Mouse (Mus musculus) midbrain, postnatal 0 days (tissue): ENCODE measurements around the gene Tnfsf11. TPM values are rescaled to one million over a fixed set of nuclear protein-coding genes. Genes with fewer than 3 reads are reported as not detected.

ENCODE experiments used
- ATAC-seq: fragments of 200-750 bp; cut with Nextera tagmentation; 2 replicates; pipeline ENCODE4 v1.8.0; 2017; ENCODE audit warnings: moderate number of reproducible peaks, mild to moderate bottlenecking, moderate TSS enrichment, moderate library complexity; ENCODE audit not compliant: low FRiP score
- DNase-seq: peaks from one replicate; pipeline ENCODE4 v3.0.0-alpha.2; 2015; ENCODE audit warnings: low spot score
- H3K27ac ChIP-seq: fragments of 300-500 bp; sonication (generic); 2 replicates; pipeline ENCODE4 v1.5.1; 2014; ENCODE audit warnings: low read depth, mild to moderate bottlenecking, low read length, mixed read lengths
- H3K27me3 ChIP-seq: fragments of 300-500 bp; sonication (generic); 2 replicates; pipeline ENCODE4 v1.6.1; 2014; ENCODE audit warnings: low read length, control low read depth, mixed read lengths; ENCODE audit not compliant: insufficient read depth
- H3K36me3 ChIP-seq: fragments of 300-500 bp; sonication (generic); 2 replicates; pipeline ENCODE4 v1.6.1; 2014; ENCODE audit warnings: low read length, control low read depth, mixed read lengths; ENCODE audit not compliant: insufficient read depth
- H3K4me1 ChIP-seq: fragments of 300-500 bp; sonication (generic); 2 replicates; pipeline ENCODE4 v1.6.1; 2014; ENCODE audit warnings: mild to moderate bottlenecking, control low read depth, antibody characterized with exemption, low read length, mixed read lengths; ENCODE audit not compliant: insufficient read depth
- H3K4me2 ChIP-seq: fragments of 300-500 bp; sonication (generic); 2 replicates; pipeline ENCODE4 v1.6.1; 2014; ENCODE audit warnings: low read depth, mild to moderate bottlenecking, low read length, mixed read lengths; ENCODE audit not compliant: poor library complexity, severe bottlenecking
- H3K4me3 ChIP-seq: fragments of 300-500 bp; sonication (generic); 2 replicates; pipeline ENCODE4 v1.5.1; 2014; ENCODE audit warnings: low read depth, mild to moderate bottlenecking, low read length, moderate library complexity
- H3K9ac ChIP-seq: fragments of 300-500 bp; sonication (generic); replicated peaks from 2 replicates; pipeline ENCODE4 v1.6.1; 2014; ENCODE audit warnings: mild to moderate bottlenecking, low read length, moderate library complexity, mixed read lengths; ENCODE audit not compliant: poor library complexity, severe bottlenecking
- H3K9me3 ChIP-seq: fragments of 300-500 bp; sonication (generic); 2 replicates; pipeline ENCODE4 v1.6.1; 2016; ENCODE audit warnings: low read length, control low read depth
- CTCF ChIP-seq: IDR thresholded peaks from 2 replicates; pipeline ENCODE4 v1.5.1; 2016; ENCODE audit warnings: antibody characterized with exemption, mild to moderate bottlenecking
- WGBS: fragments of 180-500 bp; shearing (Covaris S2); extraction: QIAGEN DNeasy Blood & Tissue Kit; methylation state at CpG from one replicate; pipeline ENCODE4 v1.1.7; 2014; 5-methylcytosine and 5-hydroxymethylcytosine counted together
- polyA plus RNA-seq: library from polyadenylated mRNA; unstranded; fragments of >200 nt; fragmentation: Nextera tagmentation; extraction: Ambion mirVana; gene quantifications from 2 replicates; pipeline ENCODE4 v1.2.1, GENCODE M21; 2015
- total RNA-seq: library from RNA; depleted of rRNA; stranded (reverse); fragments of >200 nt; gene quantifications from 2 replicates; pipeline ENCODE4 v1.2.3, GENCODE M21; 2014; rRNA removed

Tnfsf11 gene
- total RNA-seq (0.22 and 0.38 TPM in 2 replicates), polyA plus RNA-seq (0.14 and 0.21 TPM in 2 replicates)

DNA sequence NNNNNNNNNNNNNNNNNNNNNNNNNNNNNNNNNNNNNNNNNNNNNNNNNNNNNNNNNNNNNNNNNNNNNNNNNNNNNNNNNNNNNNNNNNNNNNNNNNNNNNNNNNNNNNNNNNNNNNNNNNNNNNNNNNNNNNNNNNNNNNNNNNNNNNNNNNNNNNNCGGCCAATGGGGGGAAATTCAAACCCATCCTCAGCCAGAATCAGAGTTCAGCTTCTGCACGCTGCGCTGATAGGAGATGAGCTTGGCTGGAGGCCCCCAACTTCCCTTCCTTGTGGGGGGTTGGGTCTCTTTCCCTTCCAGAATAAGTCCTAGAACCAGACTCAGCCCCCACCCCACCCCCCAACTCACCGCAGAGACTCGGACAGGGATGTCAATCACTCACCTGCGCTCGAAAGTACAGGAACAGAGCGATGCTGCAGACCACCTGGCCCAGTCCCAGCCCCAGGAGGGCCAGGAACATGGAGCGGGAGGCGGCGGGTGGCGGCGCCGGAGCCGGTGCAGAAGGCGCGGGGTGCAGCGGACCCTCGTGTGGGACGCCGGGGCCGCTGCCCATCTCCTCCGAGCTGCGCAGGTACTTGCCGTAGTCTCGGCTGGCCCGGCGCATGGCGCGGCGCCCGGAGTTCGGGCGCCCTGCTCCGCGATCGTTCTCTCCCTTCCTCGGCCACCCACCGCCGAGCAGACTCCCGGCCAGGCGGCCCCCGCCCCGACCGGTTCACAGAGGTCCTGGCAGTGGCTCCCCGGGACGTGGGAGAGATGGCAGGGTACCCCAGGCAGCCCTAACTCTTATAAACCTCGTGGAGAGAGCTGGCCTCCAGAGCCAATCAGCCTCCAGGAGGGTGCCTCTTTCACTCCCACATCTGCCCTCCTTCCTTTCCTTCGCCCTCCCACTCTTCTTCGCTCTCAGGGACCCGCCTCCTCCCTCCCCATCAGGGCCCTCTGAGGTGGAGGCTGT, at the start of gene Tnfsf11:
Gene Tnfsf11 (minus strand): TSS at position 758 of the 952 bp plus-strand sequence.
- under 1% methylated on average over 45 of the region's 51 CpGs for WGBS
- H3K9me3 ChIP-seq: no peaks in the 10 kb centered on the region
- no peak within 1 kb of the TSS for H3K27ac ChIP-seq
- peak within 1 kb of the TSS; percentile 33 for H3K9ac ChIP-seq
- no peak for TF ChIP-seq CTCF
- H3K27me3 ChIP-seq: peaks cover 24% of the 10 kb centered on the region
- H3K4me1 ChIP-seq: no peaks in the 10 kb centered on the region
- DNase-seq: no peak
- ATAC-seq: 0 out of 2 replicates have a peak, but pooled peaks have one; percentile 27
- H3K36me3 ChIP-seq: no peaks in the 10 kb centered on the region
- H3K4me3 ChIP-seq: peak within 1 kb of the TSS; percentile 47
- H3K4me2 ChIP-seq: peak within 1 kb of the TSS; percentile 94

DNA sequence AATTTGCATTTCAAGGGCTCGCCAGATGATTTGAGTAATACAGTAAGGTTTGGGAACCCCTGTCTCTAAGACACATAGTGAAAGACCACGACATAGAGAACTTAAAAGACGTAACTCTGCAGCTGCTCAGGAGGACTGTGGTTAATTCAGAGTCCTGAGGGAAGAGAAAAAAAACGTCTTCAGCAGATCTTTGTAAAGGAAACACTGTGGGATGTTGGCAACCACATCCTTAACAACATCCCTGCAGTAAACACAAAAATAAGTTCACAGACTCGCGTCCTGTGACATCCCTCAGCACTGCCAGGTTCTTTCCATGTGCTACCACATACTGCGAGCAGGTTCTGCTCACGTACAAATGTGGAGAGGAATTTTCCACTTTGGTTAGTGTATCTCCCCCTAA, 48.9 kb upstream of the Tnfsf11 start:
- Histone ChIP-seq H3K4me3 (no peak overlapping the region), H3K9ac (no peak overlapping the region), H3K4me1 (no peaks in the 10 kb centered on the region), H3K9me3 (no peaks in the 10 kb centered on the region), H3K27me3 (no peaks in the 10 kb centered on the region), H3K4me2 (no peak overlapping the region), H3K27ac (no peak overlapping the region), H3K36me3 (no peaks in the 10 kb centered on the region)
- no peak for ATAC-seq
- 60% methylated on average over 8 of the region's 8 CpGs for WGBS
- no peak for DNase-seq
- TF ChIP-seq CTCF: no peak

DNA sequence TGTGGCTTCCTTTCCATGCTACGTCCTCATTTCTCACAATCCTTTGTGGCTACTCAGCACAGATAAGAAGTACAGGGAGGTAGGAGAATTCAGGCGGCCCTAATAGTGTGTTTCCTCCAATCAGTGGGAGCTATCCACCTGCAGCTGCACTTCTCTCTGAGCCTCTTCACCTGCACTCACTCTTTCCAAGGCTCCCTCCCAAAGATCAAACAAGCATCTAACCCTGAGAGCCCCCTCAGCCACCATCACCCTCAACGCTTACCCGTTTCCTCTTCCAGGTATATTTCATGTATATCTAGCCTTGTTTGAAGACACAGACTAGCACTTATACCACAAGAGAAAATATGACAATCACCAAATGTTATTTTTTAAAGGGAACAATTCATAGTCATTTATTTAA, 47.5 kb upstream of the Tnfsf11 start:
- H3K9me3 ChIP-seq: no peaks in the 10 kb centered on the region
- H3K4me1 ChIP-seq: no peaks in the 10 kb centered on the region
- TF ChIP-seq CTCF: no peak
- no peak overlapping the region for H3K4me3 ChIP-seq
- H3K27ac ChIP-seq: no peak overlapping the region
- WGBS: 90% methylated on average over 4 of the region's 4 CpGs
- H3K9ac ChIP-seq: no peak overlapping the region
- ATAC-seq: no peak
- H3K4me2 ChIP-seq: no peak overlapping the region
- no peaks in the 10 kb centered on the region for H3K27me3 ChIP-seq
- DNase-seq: no peak
- no peaks in the 10 kb centered on the region for H3K36me3 ChIP-seq

DNA sequence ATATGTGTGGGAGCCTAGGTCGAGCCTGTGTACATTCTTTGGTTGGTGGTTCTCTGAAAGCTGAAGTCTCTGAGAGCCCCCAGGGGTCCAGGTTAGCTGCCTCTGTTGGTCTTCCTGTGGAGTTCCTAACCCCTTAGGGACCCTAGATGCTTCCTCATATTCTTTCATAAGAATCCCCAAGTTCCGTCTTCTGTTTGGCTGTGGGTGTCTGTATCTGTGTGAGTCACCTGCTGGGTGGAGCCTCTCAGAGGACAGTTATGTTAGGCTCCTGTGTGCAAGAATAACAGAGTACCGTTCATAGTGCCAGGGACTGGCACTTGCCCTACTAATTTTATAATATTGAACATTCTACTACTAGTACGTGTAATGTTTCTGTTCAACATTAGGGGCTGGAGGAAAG, 45.0 kb upstream of the Tnfsf11 start:
- Histone ChIP-seq H3K4me3 (no peak overlapping the region), H3K27me3 (no peaks in the 10 kb centered on the region), H3K9ac (no peak overlapping the region), H3K4me1 (no peaks in the 10 kb centered on the region), H3K9me3 (no peaks in the 10 kb centered on the region), H3K4me2 (no peak overlapping the region), H3K36me3 (no peaks in the 10 kb centered on the region), H3K27ac (no peak overlapping the region)
- no peak for TF ChIP-seq CTCF
- no peak for ATAC-seq
- 76% methylated on average over 4 of the region's 4 CpGs for WGBS
- DNase-seq: no peak

DNA sequence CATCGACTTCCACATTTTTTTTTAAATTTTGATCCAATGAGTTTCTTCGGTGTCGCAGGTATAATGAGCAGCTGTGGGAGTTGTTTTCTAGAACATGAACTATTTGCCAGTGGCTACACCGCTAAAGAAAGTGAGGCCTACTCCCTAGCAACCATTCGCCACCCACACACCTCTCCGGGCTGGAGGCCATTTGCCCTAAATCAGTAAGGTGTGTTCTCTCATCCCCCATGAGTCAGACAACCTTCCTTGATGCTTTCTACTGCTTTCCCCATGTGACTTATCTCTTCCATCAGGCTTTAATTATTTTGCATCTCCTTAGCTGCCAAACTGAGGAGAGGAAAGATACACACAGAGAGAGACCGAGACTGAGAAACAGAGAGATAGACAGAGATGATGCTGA, 43.7 kb upstream of the Tnfsf11 start:
- TF ChIP-seq CTCF: no peak
- no peak for DNase-seq
- H3K9me3 ChIP-seq: no peaks in the 10 kb centered on the region
- no peaks in the 10 kb centered on the region for H3K27me3 ChIP-seq
- no peak for ATAC-seq
- H3K4me1 ChIP-seq: no peaks in the 10 kb centered on the region
- 93% methylated on average over 7 of the region's 7 CpGs for WGBS
- no peaks in the 10 kb centered on the region for H3K36me3 ChIP-seq
- no peak overlapping the region for H3K4me3 ChIP-seq
- H3K4me2 ChIP-seq: no peak overlapping the region
- no peak overlapping the region for H3K27ac ChIP-seq
- no peak overlapping the region for H3K9ac ChIP-seq

DNA sequence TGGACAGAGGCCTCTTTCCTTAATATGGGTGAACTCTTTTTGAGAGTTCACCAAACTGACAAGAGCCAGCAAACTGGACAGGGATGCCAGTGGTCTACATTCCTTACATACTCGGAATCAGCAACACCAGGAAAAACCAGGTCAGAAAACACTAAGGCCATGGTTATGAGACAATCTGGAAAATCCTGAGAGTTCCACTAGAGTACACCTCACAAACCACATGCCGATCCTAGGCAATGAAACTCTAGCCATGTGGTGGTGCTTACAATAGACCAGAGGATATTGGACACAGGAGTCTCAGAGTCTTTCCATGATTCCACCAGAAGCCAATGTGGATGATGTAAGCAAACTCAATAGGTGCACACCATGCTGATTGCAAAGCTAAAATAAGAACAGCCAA, 39.9 kb upstream of the Tnfsf11 start:
- Histone ChIP-seq H3K4me1 (no peaks in the 10 kb centered on the region), H3K9ac (no peak overlapping the region), H3K27ac (no peak overlapping the region), H3K4me3 (no peak overlapping the region), H3K4me2 (no peak overlapping the region), H3K27me3 (no peaks in the 10 kb centered on the region), H3K9me3 (no peaks in the 10 kb centered on the region), H3K36me3 (no peaks in the 10 kb centered on the region)
- TF ChIP-seq CTCF: no peak
- no peak for DNase-seq
- WGBS: 92% methylated on average over 2 of the region's 2 CpGs
- ATAC-seq: no peak
